Mouse (Mus musculus) limb, embryonic 12.5 days (tissue): ENCODE measurements around the gene Olfr329-ps. TPM values are rescaled to one million over a fixed set of nuclear protein-coding genes. Genes with fewer than 3 reads are reported as not detected.
"Not testable (repeated sequence)": the region's sequence is repeated elsewhere in the genome, so short reads cannot be mapped to it uniquely, and the experiment has no call there.

Experiments used
- ATAC-seq: fragments of 200-750 bp; cut with Nextera tagmentation; 2 replicates; pipeline ENCODE4 v1.8.0; 2017; ENCODE audit warnings: low read depth, moderate TSS enrichment; ENCODE audit not compliant: insufficient number of reproducible peaks, insufficient read depth, low FRiP score, low TSS enrichment
- H3K27ac ChIP-seq: fragments of 300-500 bp; sonication (generic); 2 replicates; pipeline ENCODE4 v1.5.1; 2016; ENCODE audit warnings: mild to moderate bottlenecking, moderate library complexity
- H3K27me3 ChIP-seq: fragments of 300-500 bp; sonication (generic); 2 replicates; pipeline ENCODE4 v1.6.1; 2016; ENCODE audit warnings: mild to moderate bottlenecking, moderate library complexity
- H3K36me3 ChIP-seq: fragments of 300-500 bp; sonication (generic); 2 replicates; pipeline ENCODE4 v1.6.1; 2016; ENCODE audit warnings: mild to moderate bottlenecking, moderate library complexity
- H3K4me1 ChIP-seq: fragments of 300-500 bp; sonication (generic); replicated peaks from 2 replicates; pipeline ENCODE4 v1.6.1; 2016
- H3K4me2 ChIP-seq: fragments of 300-500 bp; sonication (generic); 2 replicates; pipeline ENCODE4 v1.6.1; 2016; ENCODE audit warnings: mild to moderate bottlenecking, moderate library complexity
- H3K4me3 ChIP-seq: fragments of 300-500 bp; sonication (generic); replicated peaks from 2 replicates; pipeline ENCODE4 v1.5.1; 2016; ENCODE audit warnings: mild to moderate bottlenecking
- H3K9ac ChIP-seq: fragments of 300-500 bp; sonication (generic); replicated peaks from 2 replicates; pipeline ENCODE4 v1.6.1; 2016; ENCODE audit warnings: mild to moderate bottlenecking, moderate library complexity
- H3K9me3 ChIP-seq: fragments of 300-500 bp; sonication (generic); 2 replicates; pipeline ENCODE4 v1.6.1; 2016; ENCODE audit warnings: mild to moderate bottlenecking, moderate library complexity
- WGBS: fragments of 180-500 bp; shearing (Covaris S2); methylation state at CpG from one replicate; pipeline ENCODE4 v1.1.7; 2016; 5-methylcytosine and 5-hydroxymethylcytosine counted together
- polyA plus RNA-seq: library from polyadenylated mRNA; unstranded; fragments of >200 nt; fragmentation: Nextera tagmentation; extraction: Ambion mirVana; gene quantifications from 2 replicates; pipeline ENCODE4 v1.2.1, GENCODE M21; 2016

The Olfr329-ps gene
- polyA plus RNA-seq: not detected in 2 replicates

- ATAC-seq: no peak
- WGBS: 83% methylated on average over 5 of the region's 5 CpGs
- no peak within 1 kb of the TSS for H3K27ac ChIP-seq
- no peak within 1 kb of the TSS for H3K4me2 ChIP-seq
- H3K9me3 ChIP-seq: no peaks in the 10 kb centered on the region
- no peaks in the 10 kb centered on the region for H3K4me1 ChIP-seq
- no peak within 1 kb of the TSS for H3K9ac ChIP-seq
- H3K4me3 ChIP-seq: no peak within 1 kb of the TSS
- H3K36me3 ChIP-seq: no peaks in the 10 kb centered on the region
- H3K27me3 ChIP-seq: no peaks in the 10 kb centered on the region
Observed at GRCm38 (mm10) chr11:58546322-58546721, at the start of gene Olfr329-ps. Gene Olfr329-ps (minus strand): TSS chr11:58546422.

- H3K9ac ChIP-seq: no peak within 1 kb of the TSS
- no peaks in the 10 kb centered on the region for H3K4me1 ChIP-seq
- H3K4me3 ChIP-seq: no peak within 1 kb of the TSS
- H3K4me2 ChIP-seq: no peak within 1 kb of the TSS
- H3K27ac ChIP-seq: no peak within 1 kb of the TSS
- no peaks in the 10 kb centered on the region; the same call in 1 of the 2 replicates for H3K27me3 ChIP-seq
- no peaks in the 10 kb centered on the region for H3K36me3 ChIP-seq
- WGBS: 85% methylated on average over 6 of the region's 6 CpGs
- no peak for ATAC-seq
- no peaks in the 10 kb centered on the region for H3K9me3 ChIP-seq
Observed at GRCm38 (mm10) chr11:58594814-58595213, 48.6 kb upstream of the Olfr329-ps start, which contains the start of gene Olfr324. Gene Olfr324 (plus strand): TSS chr11:58595114.

GRCm38 (mm10) chr11:58588620-58589250 is 42.5 kb upstream of the Olfr329-ps start:
- Histone ChIP-seq H3K4me3 (no peak overlapping the region), H3K4me1 (no peaks in the 10 kb centered on the region), H3K27me3 (no peaks in the 10 kb centered on the region), H3K36me3 (no peaks in the 10 kb centered on the region), H3K27ac (no peak overlapping the region), H3K4me2 (no peak overlapping the region), H3K9ac (no peak overlapping the region), H3K9me3 (no peaks in the 10 kb centered on the region)
- ATAC-seq: no peak
- 65% methylated on average over 3 of the region's 3 CpGs for WGBS

GRCm38 (mm10) chr11:58587898-58588348 is 41.7 kb upstream of the Olfr329-ps start:
- no peaks in the 10 kb centered on the region for H3K27me3 ChIP-seq
- H3K4me1 ChIP-seq: no peaks in the 10 kb centered on the region
- ATAC-seq: no peak
- 69% methylated on average over 7 of the region's 7 CpGs for WGBS
- no peak overlapping the region for H3K27ac ChIP-seq
- no peak overlapping the region for H3K4me3 ChIP-seq
- no peak overlapping the region for H3K4me2 ChIP-seq
- H3K9me3 ChIP-seq: no peaks in the 10 kb centered on the region
- no peak overlapping the region for H3K9ac ChIP-seq
- H3K36me3 ChIP-seq: no peaks in the 10 kb centered on the region

- Histone ChIP-seq H3K27me3 (no peaks in the 10 kb centered on the region), H3K4me2 (no peak overlapping the region), H3K9me3 (no peaks in the 10 kb centered on the region), H3K36me3 (no peaks in the 10 kb centered on the region), H3K4me3 (no peak overlapping the region), H3K9ac (no peak overlapping the region), H3K4me1 (no peaks in the 10 kb centered on the region), H3K27ac (no peak overlapping the region)
- 82% methylated on average over 8 of the region's 8 CpGs for WGBS
- ATAC-seq: no peak
Observed at GRCm38 (mm10) chr11:58578636-58579035, 32.4 kb upstream of the Olfr329-ps start.

GRCm38 (mm10) chr11:58577430-58577829 is 31.2 kb upstream of the Olfr329-ps start, which contains the start of gene Olfr325:
Gene Olfr325 (plus strand): TSS chr11:58577730.
- WGBS: 98% methylated on average over 1 of the region's 1 CpGs
- Histone ChIP-seq H3K9me3 (no peaks in the 10 kb centered on the region), H3K27me3 (no peaks in the 10 kb centered on the region), H3K4me2 (no peak within 1 kb of the TSS), H3K36me3 (no peaks in the 10 kb centered on the region), H3K9ac (no peak within 1 kb of the TSS), H3K27ac (no peak within 1 kb of the TSS), H3K4me1 (no peaks in the 10 kb centered on the region), H3K4me3 (no peak within 1 kb of the TSS)
- ATAC-seq: no peak

- no peaks in the 10 kb centered on the region for H3K9me3 ChIP-seq
- H3K36me3 ChIP-seq: no peaks in the 10 kb centered on the region
- no peak for ATAC-seq
- no peak within 1 kb of the TSS for H3K4me3 ChIP-seq
- no peak within 1 kb of the TSS for H3K9ac ChIP-seq
- no peaks in the 10 kb centered on the region for H3K27me3 ChIP-seq
- H3K27ac ChIP-seq: no peak within 1 kb of the TSS
- no peaks in the 10 kb centered on the region for H3K4me1 ChIP-seq
- H3K4me2 ChIP-seq: no peak within 1 kb of the TSS
- WGBS: 81% methylated on average over 5 of the region's 5 CpGs
Observed at GRCm38 (mm10) chr11:58570405-58570804, 24.2 kb upstream of the Olfr329-ps start, which contains the start of gene Olfr224. Gene Olfr224 (minus strand): TSS chr11:58570553.

- Histone ChIP-seq H3K27me3 (no peaks in the 10 kb centered on the region), H3K4me1 (no peaks in the 10 kb centered on the region), H3K9me3 (no peaks in the 10 kb centered on the region), H3K9ac (no peak within 1 kb of the TSS), H3K27ac (no peak within 1 kb of the TSS), H3K4me2 (no peak within 1 kb of the TSS), H3K36me3 (no peaks in the 10 kb centered on the region), H3K4me3 (no peak within 1 kb of the TSS)
- no peak for ATAC-seq
- WGBS: 77% methylated on average over 1 of the region's 1 CpGs
Observed at GRCm38 (mm10) chr11:58555536-58555935, 9.3 kb upstream of the Olfr329-ps start, which contains the start of gene Olfr328. Gene Olfr328 (minus strand): TSS chr11:58555636.

GRCm38 (mm10) chr11:58534736-58535135 is 11.5 kb downstream of the Olfr329-ps start, which contains the start of gene Olfr330:
Gene Olfr330 (minus strand): TSS chr11:58534836.
- not testable (repeated sequence) for H3K27me3 ChIP-seq, H3K9me3 ChIP-seq, H3K27ac ChIP-seq, H3K4me2 ChIP-seq, H3K36me3 ChIP-seq, H3K4me3 ChIP-seq, H3K4me1 ChIP-seq, ATAC-seq, H3K9ac ChIP-seq

GRCm38 (mm10) chr11:58519756-58520155 is 26.5 kb downstream of the Olfr329-ps start:
- WGBS: 85% methylated on average over 7 of the region's 9 CpGs
- not testable (repeated sequence) for ATAC-seq, H3K36me3 ChIP-seq, H3K27me3 ChIP-seq, H3K4me2 ChIP-seq, H3K4me1 ChIP-seq, H3K9ac ChIP-seq, H3K27ac ChIP-seq, H3K9me3 ChIP-seq, H3K4me3 ChIP-seq

- H3K36me3 ChIP-seq, H3K4me2 ChIP-seq, H3K27ac ChIP-seq, H3K4me1 ChIP-seq, ATAC-seq, H3K9ac ChIP-seq, H3K4me3 ChIP-seq, H3K9me3 ChIP-seq, H3K27me3 ChIP-seq: not testable (repeated sequence)
- 90% methylated on average over 18 of the region's 18 CpGs for WGBS
Observed at GRCm38 (mm10) chr11:58518916-58519315, 27.3 kb downstream of the Olfr329-ps start.

- H3K4me1 ChIP-seq, H3K9ac ChIP-seq, H3K4me3 ChIP-seq, H3K27ac ChIP-seq, H3K27me3 ChIP-seq, H3K36me3 ChIP-seq, H3K9me3 ChIP-seq, H3K4me2 ChIP-seq, ATAC-seq: not testable (repeated sequence)
- 83% methylated on average over 19 of the region's 19 CpGs for WGBS
Observed at GRCm38 (mm10) chr11:58509058-58509457, 37.2 kb downstream of the Olfr329-ps start.
